Mouse (Mus musculus) hindbrain, embryonic 14.5 days (tissue): Measurements from ENCODE around the gene Hcfc1r1. TPM values are rescaled to one million over a fixed set of nuclear protein-coding genes. Genes with fewer than 3 reads are reported as not detected.

Experiments used
- ATAC-seq: fragments of 200-750 bp; cut with Nextera tagmentation; 2 replicates; pipeline ENCODE4 v1.8.0; 2017; ENCODE audit warnings: moderate number of reproducible peaks, mild to moderate bottlenecking, moderate TSS enrichment, moderate library complexity; ENCODE audit not compliant: low FRiP score
- DNase-seq: peaks from one replicate; pipeline ENCODE4 v3.0.0-alpha.2; 2015; ENCODE audit warnings: low spot score
- H3K27ac ChIP-seq: fragments of 300-500 bp; sonication (generic); 2 replicates; pipeline ENCODE4 v1.5.1; 2014; ENCODE audit warnings: mild to moderate bottlenecking, moderate library complexity
- H3K27me3 ChIP-seq: fragments of 300-500 bp; sonication (generic); 2 replicates; pipeline ENCODE4 v1.6.1; 2014; ENCODE audit warnings: mild to moderate bottlenecking, low read length, mixed read lengths; ENCODE audit not compliant: control insufficient read depth, insufficient read depth
- H3K36me3 ChIP-seq: fragments of 300-500 bp; sonication (generic); replicated peaks from 2 replicates; pipeline ENCODE4 v1.6.1; 2014; ENCODE audit not compliant: control insufficient read depth, insufficient read depth
- H3K4me1 ChIP-seq: fragments of 300-500 bp; sonication (generic); replicated peaks from 2 replicates; pipeline ENCODE4 v1.6.1; 2014; ENCODE audit warnings: antibody characterized with exemption, low read length, mixed read lengths; ENCODE audit not compliant: control insufficient read depth, insufficient read depth
- H3K4me2 ChIP-seq: fragments of 300-500 bp; sonication (generic); replicated peaks from 2 replicates; pipeline ENCODE4 v1.6.1; 2014; ENCODE audit warnings: mild to moderate bottlenecking, moderate library complexity
- H3K4me3 ChIP-seq: fragments of 300-500 bp; sonication (generic); replicated peaks from 2 replicates; pipeline ENCODE4 v1.5.1; 2014; ENCODE audit warnings: mild to moderate bottlenecking, low read length
- H3K9ac ChIP-seq: fragments of 300-500 bp; sonication (generic); 2 replicates; pipeline ENCODE4 v1.6.1; 2014
- H3K9me3 ChIP-seq: fragments of 300-500 bp; sonication (generic); 2 replicates; pipeline ENCODE4 v1.6.1; 2016; ENCODE audit warnings: low read length; ENCODE audit not compliant: control insufficient read depth
- WGBS: fragments of 180-500 bp; shearing (Covaris S2); extraction: QIAGEN DNeasy Blood & Tissue Kit; methylation state at CpG from one replicate; pipeline ENCODE4 v1.1.7; 2014; 5-methylcytosine and 5-hydroxymethylcytosine counted together
- polyA plus RNA-seq: library from polyadenylated mRNA; unstranded; fragments of >200 nt; fragmentation: Nextera tagmentation; extraction: Ambion mirVana; gene quantifications from 2 replicates; pipeline ENCODE4 v1.2.1, GENCODE M21; 2014

The Hcfc1r1 gene
- 129 and 143 TPM in 2 replicates for polyA plus RNA-seq

- DNase-seq (peak; percentile 92), ATAC-seq (peak; percentile 94)
- Histone ChIP-seq H3K27me3 (peaks cover 36% of the 10 kb centered on the region), H3K36me3 (peaks cover 15% of the 10 kb centered on the region), H3K4me3 (peak within 1 kb of the TSS; percentile 58), H3K27ac (peak within 1 kb of the TSS; percentile 88), H3K4me1 (peaks cover 26% of the 10 kb centered on the region), H3K4me2 (peak within 1 kb of the TSS; percentile 77), H3K9me3 (no peaks in the 10 kb centered on the region), H3K9ac (peak within 1 kb of the TSS; percentile 83)
- under 1% methylated on average over 45 of the region's 45 CpGs for WGBS
Measured at GRCm38 (mm10) chr17:23673424-23674073, at the start of gene Hcfc1r1, which contains the start of gene Thoc6. Hcfc1r1 (plus strand) TSS chr17:23673596. Thoc6 (minus strand) TSS chr17:23673882.

GRCm38 (mm10) chr17:23627813-23628212, 45.6 kb upstream of the Hcfc1r1 start:
- no peaks in the 10 kb centered on the region for H3K4me1 ChIP-seq
- ATAC-seq (no peak), DNase-seq (no peak)
- H3K27me3 ChIP-seq, result no peaks in the 10 kb centered on the region; the same call in 1 of the 2 replicates
- no peaks in the 10 kb centered on the region for H3K9me3 ChIP-seq
- 39% methylated on average over 7 of the region's 7 CpGs for WGBS
- no peak overlapping the region for H3K4me2 ChIP-seq
- H3K27ac ChIP-seq, result no peak overlapping the region
- H3K9ac ChIP-seq, result no peak overlapping the region
- no peaks in the 10 kb centered on the region for H3K36me3 ChIP-seq
- no peak overlapping the region for H3K4me3 ChIP-seq

- no peak for DNase-seq
- peak overlapping the region; percentile 40 for H3K4me2 ChIP-seq
- H3K36me3 ChIP-seq, result no peaks in the 10 kb centered on the region
- H3K27ac ChIP-seq, result no peak overlapping the region
- no peaks in the 10 kb centered on the region; the same call in 1 of the 2 replicates for H3K27me3 ChIP-seq
- no peaks in the 10 kb centered on the region for H3K9me3 ChIP-seq
- no peaks in the 10 kb centered on the region for H3K4me1 ChIP-seq
- no peak overlapping the region; the same call in 1 of the 2 replicates for H3K4me3 ChIP-seq
- WGBS, result 18% methylated on average over 22 of the region's 22 CpGs
- ATAC-seq, result peak; percentile 71; the same call in 1 of the 2 replicates
- no peak overlapping the region; the same call in 1 of the 2 replicates for H3K9ac ChIP-seq
Measured at GRCm38 (mm10) chr17:23630195-23631020, 43.0 kb upstream of the Hcfc1r1 start.

- H3K27me3 ChIP-seq, result no peaks in the 10 kb centered on the region; the same call in 1 of the 2 replicates
- no peaks in the 10 kb centered on the region for H3K9me3 ChIP-seq
- no peak for DNase-seq
- no peak for ATAC-seq
- no peaks in the 10 kb centered on the region for H3K36me3 ChIP-seq
- no peak overlapping the region for H3K9ac ChIP-seq
- 91% methylated on average over 8 of the region's 8 CpGs for WGBS
- no peak overlapping the region for H3K4me2 ChIP-seq
- H3K4me1 ChIP-seq, result no peaks in the 10 kb centered on the region
- H3K4me3 ChIP-seq, result no peak overlapping the region
- no peak overlapping the region for H3K27ac ChIP-seq
Measured at GRCm38 (mm10) chr17:23631241-23631640, 42.2 kb upstream of the Hcfc1r1 start.

GRCm38 (mm10) chr17:23644613-23645495, 28.5 kb upstream of the Hcfc1r1 start, which contains the start of gene Mmp25:
Mmp25 (minus strand) TSS chr17:23645277.
- ATAC-seq, result no peak
- Histone ChIP-seq H3K27me3 (peaks cover 33% of the 10 kb centered on the region), H3K4me1 (peaks cover 7% of the 10 kb centered on the region)

GRCm38 (mm10) chr17:23645894-23646293, 27.5 kb upstream of the Hcfc1r1 start:
- no peak for ATAC-seq
- H3K4me3 ChIP-seq, result no peak overlapping the region
- no peak overlapping the region for H3K9ac ChIP-seq
- H3K36me3 ChIP-seq, result no peaks in the 10 kb centered on the region
- no peak for DNase-seq
- H3K27ac ChIP-seq, result no peak overlapping the region
- 26% methylated on average over 10 of the region's 10 CpGs for WGBS
- no peak overlapping the region for H3K4me2 ChIP-seq
- H3K4me1 ChIP-seq, result peaks cover 7% of the 10 kb centered on the region
- H3K27me3 ChIP-seq, result peaks cover 33% of the 10 kb centered on the region
- no peaks in the 10 kb centered on the region for H3K9me3 ChIP-seq

More at GRCm38 (mm10) chr17:23644613-23645495, 28.5 kb upstream of the Hcfc1r1 start, which contains the start of gene Mmp25:
- WGBS, result 2% methylated on average over 58 of the region's 58 CpGs
- Histone ChIP-seq H3K27ac (no peak within 1 kb of the TSS), H3K4me2 (peak within 1 kb of the TSS; percentile 58), H3K4me3 (peak within 1 kb of the TSS; percentile 35), H3K36me3 (no peaks in the 10 kb centered on the region), H3K9me3 (no peaks in the 10 kb centered on the region), H3K9ac (peak within 1 kb of the TSS; percentile 52)
- DNase-seq, result no peak

- DNase-seq (no peak), ATAC-seq (no peak)
- H3K4me3 ChIP-seq, result no peak overlapping the region
- H3K27me3 ChIP-seq, result 0 out of 2 replicates have a peak, but pooled peaks cover under 1% of the 10 kb centered on the region
- no peaks in the 10 kb centered on the region for H3K4me1 ChIP-seq
- WGBS, result 85% methylated on average over 6 of the region's 6 CpGs
- no peak overlapping the region for H3K4me2 ChIP-seq
- no peaks in the 10 kb centered on the region for H3K36me3 ChIP-seq
- H3K27ac ChIP-seq, result no peak overlapping the region
- no peaks in the 10 kb centered on the region for H3K9me3 ChIP-seq
- H3K9ac ChIP-seq, result no peak overlapping the region
Measured at GRCm38 (mm10) chr17:23651363-23651762, 22.0 kb upstream of the Hcfc1r1 start.

GRCm38 (mm10) chr17:23653324-23653723, 20.1 kb upstream of the Hcfc1r1 start:
- H3K9me3 ChIP-seq, result no peaks in the 10 kb centered on the region
- H3K36me3 ChIP-seq, result no peaks in the 10 kb centered on the region
- 80% methylated on average over 1 of the region's 2 CpGs for WGBS
- H3K4me1 ChIP-seq, result no peaks in the 10 kb centered on the region
- no peak for DNase-seq
- H3K9ac ChIP-seq, result no peak overlapping the region
- H3K4me2 ChIP-seq, result no peak overlapping the region
- H3K27me3 ChIP-seq, result no peaks in the 10 kb centered on the region
- H3K27ac ChIP-seq, result no peak overlapping the region
- H3K4me3 ChIP-seq, result no peak overlapping the region
- ATAC-seq, result no peak
